Mouse (Mus musculus) lung, embryonic 14.5 days (tissue): ENCODE data around the gene Crygc. TPM values are rescaled to one million over a fixed set of nuclear protein-coding genes. Genes with fewer than 3 reads are reported as not detected.

ENCODE experiments used
- ATAC-seq: fragments of 200-750 bp; cut with Nextera tagmentation; 2 replicates; pipeline ENCODE4 v1.8.0; 2017; ENCODE audit warnings: mild to moderate bottlenecking, moderate TSS enrichment, moderate library complexity; ENCODE audit not compliant: insufficient read depth
- DNase-seq: peaks from one replicate; pipeline ENCODE4 v3.0.0-alpha.2; 2015
- H3K27ac ChIP-seq: fragments of 300-500 bp; sonication (generic); 2 replicates; pipeline ENCODE4 v1.5.1; 2014; ENCODE audit warnings: low read depth, mild to moderate bottlenecking, moderate library complexity
- H3K27me3 ChIP-seq: fragments of 300-500 bp; sonication (generic); 2 replicates; pipeline ENCODE4 v1.6.1; 2014; ENCODE audit warnings: low read length, control low read depth; ENCODE audit not compliant: insufficient read depth
- H3K36me3 ChIP-seq: fragments of 300-500 bp; sonication (generic); 2 replicates; pipeline ENCODE4 v1.6.1; 2014; ENCODE audit warnings: control low read depth; ENCODE audit not compliant: insufficient read depth
- H3K4me1 ChIP-seq: fragments of 300-500 bp; sonication (generic); 2 replicates; pipeline ENCODE4 v1.6.1; 2014; ENCODE audit warnings: antibody characterized with exemption, control low read depth; ENCODE audit not compliant: insufficient read depth
- H3K4me2 ChIP-seq: fragments of 300-500 bp; sonication (generic); 2 replicates; pipeline ENCODE4 v1.6.1; 2014; ENCODE audit warnings: mild to moderate bottlenecking
- H3K4me3 ChIP-seq: fragments of 300-500 bp; sonication (generic); 2 replicates; pipeline ENCODE4 v1.5.1; 2014; ENCODE audit warnings: low read depth, low read length
- H3K9ac ChIP-seq: fragments of 300-500 bp; sonication (generic); 2 replicates; pipeline ENCODE4 v1.6.1; 2014
- H3K9me3 ChIP-seq: fragments of 300-500 bp; sonication (generic); 2 replicates; pipeline ENCODE4 v1.6.1; 2016; ENCODE audit warnings: low read depth, low read length, control low read depth
- CTCF ChIP-seq: IDR thresholded peaks from 2 replicates; pipeline ENCODE4 v1.5.1; 2016; ENCODE audit warnings: antibody characterized with exemption, low read depth
- WGBS: fragments of 180-500 bp; shearing (Covaris S2); extraction: QIAGEN DNeasy Blood & Tissue Kit; methylation state at CpG from one replicate; pipeline ENCODE4 v1.1.7; 2014; 5-methylcytosine and 5-hydroxymethylcytosine counted together
- polyA plus RNA-seq: library from polyadenylated mRNA; unstranded; fragments of >200 nt; fragmentation: Nextera tagmentation; extraction: Ambion mirVana; gene quantifications from 2 replicates; pipeline ENCODE4 v1.2.1, GENCODE M21; 2014

Gene Crygc
- not detected in 2 replicates for polyA plus RNA-seq

- no peaks in the 10 kb centered on the region for H3K36me3 ChIP-seq
- H3K9ac ChIP-seq, result no peak within 1 kb of the TSS
- no peak within 1 kb of the TSS for H3K4me2 ChIP-seq
- ATAC-seq, result no peak
- no peaks in the 10 kb centered on the region for H3K9me3 ChIP-seq
- H3K4me1 ChIP-seq, result no peaks in the 10 kb centered on the region
- no peak for TF ChIP-seq CTCF
- no peaks in the 10 kb centered on the region for H3K27me3 ChIP-seq
- H3K4me3 ChIP-seq, result no peak within 1 kb of the TSS
- 61% methylated on average over 6 of the region's 6 CpGs for WGBS
- no peak within 1 kb of the TSS for H3K27ac ChIP-seq
- no peak for DNase-seq
Measured at GRCm38 (mm10) chr1:65073589-65073988, at the start of gene Crygc. Gene Crygc (minus strand): TSS chr1:65073689.

- Histone ChIP-seq H3K4me3 (no peak within 1 kb of the TSS), H3K27me3 (no peaks in the 10 kb centered on the region), H3K4me2 (peak within 1 kb of the TSS; percentile 39), H3K36me3 (no peaks in the 10 kb centered on the region), H3K9ac (no peak within 1 kb of the TSS), H3K4me1 (no peaks in the 10 kb centered on the region), H3K27ac (no peak within 1 kb of the TSS), H3K9me3 (no peaks in the 10 kb centered on the region)
- 15% methylated on average over 9 of the region's 9 CpGs for WGBS
- DNase-seq (no peak), ATAC-seq (no peak)
- no peak for TF ChIP-seq CTCF
Measured at GRCm38 (mm10) chr1:65122574-65123372, 49.3 kb upstream of the Crygc start, which contains the start of gene D630023F18Rik. Gene D630023F18Rik (minus strand): TSS chr1:65123214.

GRCm38 (mm10) chr1:65119438-65119837 is 45.9 kb upstream of the Crygc start, which contains the start of gene Gm28845:
Gene Gm28845 (minus strand): TSS chr1:65119558.
- Histone ChIP-seq H3K4me2 (no peak within 1 kb of the TSS), H3K9ac (no peak within 1 kb of the TSS), H3K27ac (no peak within 1 kb of the TSS), H3K4me3 (no peak within 1 kb of the TSS), H3K27me3 (no peaks in the 10 kb centered on the region), H3K36me3 (no peaks in the 10 kb centered on the region), H3K4me1 (no peaks in the 10 kb centered on the region), H3K9me3 (no peaks in the 10 kb centered on the region)
- 81% methylated on average over 1 of the region's 1 CpGs for WGBS
- DNase-seq (no peak), ATAC-seq (no peak)
- TF ChIP-seq CTCF, result no peak

- no peak overlapping the region for H3K4me2 ChIP-seq
- no peak overlapping the region for H3K27ac ChIP-seq
- H3K36me3 ChIP-seq, result no peaks in the 10 kb centered on the region
- WGBS, result 67% methylated on average over 8 of the region's 8 CpGs
- no peak for TF ChIP-seq CTCF
- H3K9ac ChIP-seq, result no peak overlapping the region
- no peaks in the 10 kb centered on the region for H3K27me3 ChIP-seq
- ATAC-seq (no peak), DNase-seq (no peak)
- H3K9me3 ChIP-seq, result no peaks in the 10 kb centered on the region
- H3K4me3 ChIP-seq, result no peak overlapping the region
- H3K4me1 ChIP-seq, result no peaks in the 10 kb centered on the region
Measured at GRCm38 (mm10) chr1:65118150-65118913, 44.8 kb upstream of the Crygc start.

GRCm38 (mm10) chr1:65113536-65114172 is 40.2 kb upstream of the Crygc start:
- no peaks in the 10 kb centered on the region for H3K4me1 ChIP-seq
- no peak overlapping the region for H3K4me2 ChIP-seq
- no peaks in the 10 kb centered on the region for H3K27me3 ChIP-seq
- H3K4me3 ChIP-seq, result no peak overlapping the region
- no peak overlapping the region for H3K27ac ChIP-seq
- no peak for TF ChIP-seq CTCF
- H3K9me3 ChIP-seq, result no peaks in the 10 kb centered on the region
- DNase-seq (peak; percentile 11), ATAC-seq (no peak)
- no peaks in the 10 kb centered on the region for H3K36me3 ChIP-seq
- WGBS, result 81% methylated on average over 5 of the region's 5 CpGs
- no peak overlapping the region for H3K9ac ChIP-seq

- no peak overlapping the region for H3K27ac ChIP-seq
- H3K4me1 ChIP-seq, result no peaks in the 10 kb centered on the region
- H3K9me3 ChIP-seq, result no peaks in the 10 kb centered on the region
- H3K4me3 ChIP-seq, result no peak overlapping the region
- H3K9ac ChIP-seq, result no peak overlapping the region
- DNase-seq, result peak; percentile 4
- peak overlapping the region; percentile 50 for H3K4me2 ChIP-seq
- no peaks in the 10 kb centered on the region for H3K36me3 ChIP-seq
- H3K27me3 ChIP-seq, result no peaks in the 10 kb centered on the region
- TF ChIP-seq CTCF, result no peak
- ATAC-seq, result no peak
- 55% methylated on average over 14 of the region's 14 CpGs for WGBS
Measured at GRCm38 (mm10) chr1:65112807-65113196, 39.3 kb upstream of the Crygc start.
